Mouse (Mus musculus) adrenal gland, adult 18-20 months (tissue): ENCODE data around the gene Aqp7. TPM values are rescaled to one million over a fixed set of nuclear protein-coding genes. Genes with fewer than 3 reads are reported as not detected.
A peak's percentile ranks its signal among the peaks of the same experiment; 100 is the strongest.
"Not testable (repeated sequence)": the region's sequence is repeated elsewhere in the genome, so short reads cannot be mapped to it uniquely, and the experiment has no call there.

Source experiments
- DNase-seq, 2 experiments: peaks; one replicate each; pipeline ENCODE4 v3.0.0; 2021 to 2022; ENCODE audit warnings: low spot score in 2 of 2
- long read RNA-seq, 2 experiments: library from polyadenylated mRNA; stranded (forward); transcript quantifications; one replicate each; pipeline ENCODE4 v2.0.0; 2021
- total RNA-seq, 2 experiments: library from RNA; stranded (reverse); gene quantifications; 1 replicate in 1 of 2; 2 replicates in 1 of 2; pipeline ENCODE4 v1.2.3; 2021

The Aqp7 gene
- total RNA-seq: 10 to 100 TPM; 13.6 to 55.8 TPM
- long read RNA-seq, experiment 1, transcript Aqp7-201 (8 exons, 2,527 nt): major isoform, 40 of 62 reads
- long read RNA-seq, experiment 1, partial matches to known transcripts: 2 of 62 reads
- long read RNA-seq, experiment 1, other reads (novel, unspliced or antisense): 19 of 62 reads
- long read RNA-seq, experiment 2, transcript Aqp7-201 (8 exons, 2,527 nt): major isoform, 41 of 62 reads
- long read RNA-seq, experiment 2, partial matches to known transcripts: 6 of 62 reads
- long read RNA-seq, experiment 2, other reads (novel, unspliced or antisense): 14 of 62 reads

GRCm38 (mm10) chr4:41047524-41048271 lies at the start of gene Aqp7:
Gene Aqp7 (minus strand): TSS chr4:41048139.
- no peak for DNase-seq

DNA sequence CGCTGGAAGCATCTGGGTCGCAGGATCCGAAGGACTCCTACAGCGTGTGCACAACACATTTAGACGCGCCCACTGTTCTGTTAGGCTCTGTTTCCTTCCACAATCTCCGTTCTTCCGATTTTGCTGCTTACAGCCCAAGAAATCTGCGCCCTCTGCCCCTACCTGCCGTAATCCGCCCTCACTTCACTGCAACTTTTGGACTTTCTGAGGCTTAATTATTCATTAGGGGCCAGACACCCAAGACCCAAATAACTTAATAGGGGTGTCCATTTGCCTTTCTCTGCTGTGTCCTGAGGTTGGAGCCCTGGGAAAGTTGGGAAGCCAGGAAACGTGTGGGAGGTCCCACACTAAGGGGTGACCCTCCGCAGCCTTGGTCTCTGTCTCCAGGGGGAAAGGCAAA lies 49.4 kb upstream of the Aqp7 start:
- no peak for DNase-seq

GRCm38 (mm10) chr4:41096794-41097193 lies 48.9 kb upstream of the Aqp7 start:
- no peak for DNase-seq

DNA sequence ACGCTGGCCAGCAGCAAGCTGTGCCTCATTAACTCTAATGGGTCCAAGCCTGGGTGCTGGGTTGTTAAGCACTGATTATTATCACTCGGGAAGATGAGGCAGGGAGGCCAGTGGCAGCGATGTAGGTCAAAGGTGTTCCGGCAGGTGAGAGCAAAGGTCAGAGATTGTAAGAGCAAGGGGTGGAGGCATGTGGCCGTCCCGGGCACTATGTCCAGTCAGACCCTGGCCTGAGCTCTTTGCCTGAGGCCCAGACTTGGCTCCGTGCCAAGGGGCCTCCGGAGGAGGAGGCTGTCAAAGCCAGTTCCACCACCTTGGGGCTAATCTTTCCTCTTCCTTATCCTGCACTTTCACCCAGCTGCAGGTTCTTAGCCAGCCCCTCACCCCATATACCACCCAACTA lies 48.2 kb upstream of the Aqp7 start:
- no peak for DNase-seq

DNA sequence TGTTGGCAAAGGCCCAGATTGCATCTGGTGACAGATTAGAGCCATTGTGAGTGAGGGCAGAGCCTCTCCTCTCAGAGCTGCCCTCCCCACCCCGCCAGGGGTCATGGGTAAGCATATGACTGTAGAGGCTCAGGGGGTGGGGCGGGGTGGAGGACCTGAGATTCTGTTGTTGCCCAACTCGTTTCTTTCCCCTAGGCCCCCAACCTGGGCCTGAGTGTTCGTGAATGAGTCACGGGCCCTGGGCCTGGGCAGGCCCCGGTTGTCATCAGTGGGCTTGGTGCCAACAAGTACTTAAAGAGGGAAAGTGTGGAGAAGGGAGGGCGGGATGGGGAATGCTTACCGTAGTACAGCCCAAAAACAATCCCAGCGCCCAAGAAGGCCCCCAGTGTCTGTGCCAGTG lies 46.4 kb upstream of the Aqp7 start:
- DNase-seq: peak in 1 of 2 experiments; percentile 38

- no peak for DNase-seq
Measured at GRCm38 (mm10) chr4:41092958-41093357, 45.0 kb upstream of the Aqp7 start.

DNA sequence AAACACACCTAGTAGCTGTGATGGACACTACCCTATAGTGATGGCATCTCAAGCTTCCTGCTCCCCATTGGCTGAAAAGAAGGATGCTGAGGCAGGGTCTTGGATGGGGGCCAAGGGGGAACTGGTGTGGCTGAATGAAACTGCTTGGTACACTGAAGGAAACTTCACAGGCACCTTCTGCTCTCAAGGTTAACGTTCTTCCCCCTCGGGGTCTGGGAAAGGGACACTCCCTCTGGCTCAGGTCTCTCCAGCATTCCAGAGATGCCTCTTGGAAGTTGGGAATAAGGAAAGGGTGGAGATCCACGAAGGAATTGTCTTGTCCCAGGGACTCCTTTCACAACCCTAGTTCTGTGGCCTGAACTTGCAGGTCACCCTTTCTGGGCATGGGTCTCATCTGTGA lies 43.5 kb upstream of the Aqp7 start:
- DNase-seq: no peak

DNA sequence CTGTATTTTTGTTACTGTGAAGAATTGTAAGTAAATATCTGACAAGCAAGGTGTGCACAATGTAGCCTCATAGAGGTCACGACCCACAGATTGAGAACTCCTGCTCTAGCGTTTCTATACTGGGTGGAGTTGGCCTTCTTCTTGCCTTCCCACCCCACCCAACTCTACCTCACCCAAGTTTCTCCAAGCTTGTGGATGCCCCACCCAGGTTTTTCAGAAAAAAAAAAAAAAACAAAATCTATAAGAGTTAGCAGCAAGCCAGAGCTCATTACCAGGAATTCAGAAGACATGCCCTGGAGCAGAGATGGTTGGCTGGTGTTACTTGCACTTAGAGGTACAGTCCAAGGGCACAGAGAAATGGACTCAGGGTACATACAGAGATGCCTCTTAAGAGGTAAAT lies 41.8 kb upstream of the Aqp7 start:
- no peak for DNase-seq

GRCm38 (mm10) chr4:41089189-41089588 lies 41.2 kb upstream of the Aqp7 start:
- no peak for DNase-seq

GRCm38 (mm10) chr4:41087459-41088298 lies 39.7 kb upstream of the Aqp7 start:
- DNase-seq: no peak

- no peak for DNase-seq
Measured at GRCm38 (mm10) chr4:41086947-41087346, 39.0 kb upstream of the Aqp7 start.

GRCm38 (mm10) chr4:41084819-41085218 lies 36.9 kb upstream of the Aqp7 start:
- DNase-seq: no peak

GRCm38 (mm10) chr4:41082803-41083202 lies 34.9 kb upstream of the Aqp7 start:
- DNase-seq: not testable (repeated sequence)

DNA sequence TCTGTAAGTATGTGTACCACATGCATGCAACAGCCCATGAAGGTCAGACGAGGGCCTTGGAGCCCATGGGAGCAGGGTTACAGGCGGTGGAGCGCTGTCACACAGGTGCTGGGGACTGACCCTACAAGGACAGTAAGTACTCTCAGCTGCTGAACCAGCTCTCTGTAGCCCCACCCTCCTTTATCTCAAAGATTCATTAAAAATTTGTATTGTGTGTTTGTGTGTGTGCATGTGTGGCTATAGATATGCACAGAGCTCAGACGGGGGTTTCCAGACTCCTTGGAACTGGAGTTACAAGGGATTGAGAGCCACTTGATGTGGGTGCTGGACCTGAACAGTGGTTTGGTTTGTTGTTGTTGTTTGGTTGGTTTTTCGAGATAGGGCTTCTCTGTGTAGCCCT lies 33.8 kb upstream of the Aqp7 start:
- no peak for DNase-seq

GRCm38 (mm10) chr4:41078726-41079125 lies 30.8 kb upstream of the Aqp7 start:
- no peak for DNase-seq

- no peak for DNase-seq
Measured at GRCm38 (mm10) chr4:41074461-41074860, 26.5 kb upstream of the Aqp7 start.

- no peak for DNase-seq
Measured at GRCm38 (mm10) chr4:41073008-41073817, 25.3 kb upstream of the Aqp7 start.

DNA sequence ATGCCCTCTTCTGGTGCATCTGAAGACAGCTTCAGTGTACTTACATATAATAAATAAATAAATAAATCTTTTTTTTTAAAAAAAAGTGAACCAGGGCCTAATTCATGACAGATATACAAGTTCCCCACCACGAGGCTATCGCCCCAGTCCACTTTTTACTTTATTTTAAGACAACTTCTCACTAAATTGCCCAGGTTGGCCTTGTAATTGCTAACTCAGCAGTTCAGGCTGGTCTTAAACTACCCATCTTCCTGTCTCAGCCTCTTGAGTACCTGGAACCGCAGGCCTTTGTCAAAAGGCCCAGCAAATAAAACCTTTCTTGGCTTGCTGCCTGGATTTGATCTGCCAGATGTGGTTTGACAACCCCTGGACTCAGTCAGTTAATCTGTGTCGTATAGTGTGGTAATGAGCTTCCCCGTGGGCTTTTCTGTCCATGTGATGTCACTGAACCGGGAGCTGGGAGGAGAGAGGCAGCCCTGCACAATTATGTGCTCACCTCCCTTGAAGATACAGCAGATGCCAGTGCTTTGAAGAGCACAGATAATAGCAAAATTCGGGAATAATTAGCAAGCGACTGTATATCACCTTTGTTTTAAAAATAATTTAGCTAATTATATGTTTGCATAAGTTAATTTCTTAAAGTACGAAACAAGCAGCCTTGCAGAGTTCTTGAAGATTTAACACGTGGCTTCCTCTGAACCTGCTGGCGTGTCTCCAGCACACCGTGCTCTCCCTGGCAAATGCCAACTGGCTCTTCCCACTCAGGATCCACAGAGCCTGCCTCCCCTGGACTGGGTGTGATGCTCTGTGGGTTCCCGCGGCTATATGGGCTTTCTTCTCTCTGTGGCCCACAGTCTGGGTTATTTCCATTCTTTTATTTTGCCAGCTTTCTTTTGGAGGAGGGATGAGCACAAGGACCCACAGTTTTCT lies 23.8 kb upstream of the Aqp7 start:
- no peak for DNase-seq

GRCm38 (mm10) chr4:41065196-41065595 lies 17.3 kb upstream of the Aqp7 start:
- DNase-seq: no peak
